Mouse (Mus musculus) megakaryocyte progenitor cell, adult 5-6 weeks (primary cell): ENCODE data around the gene Tbc1d16. TPM values are rescaled to one million over a fixed set of nuclear protein-coding genes. Genes with fewer than 3 reads are reported as not detected.

Experiments used
- total RNA-seq, 2 experiments: library from RNA; stranded (forward) in 1 of 2; stranded (reverse) in 1 of 2; fragments of 157-497, 149-512 nt in 1 of 2; fragments of 200-1000 nt in 1 of 2; gene quantifications; 2 replicates each; pipeline versions ENCODE4 v1.2.3 to v1.2.4; 2015 to 2017

Tbc1d16 gene
- total RNA-seq, 2 experiments from 2014 or later: 2.1 TPM

Other genes with a start within 250 kb of the Tbc1d16 start
- not detected in 2 replicates for gene Enpp7, start 240.3 kb downstream of the Tbc1d16 start, total RNA-seq (2015)
- not detected in 2 replicates for gene Enpp7, start 240.3 kb downstream of the Tbc1d16 start, total RNA-seq (2017)
- 1.8 and 2.8 TPM in 2 replicates for gene Cbx2, start 205.5 kb downstream of the Tbc1d16 start, total RNA-seq (2015)
- gene Cbx2, start 205.5 kb downstream of the Tbc1d16 start, total RNA-seq (2017): 3.0 and 3.2 TPM in 2 replicates
- gene Cbx8, start 187.5 kb downstream of the Tbc1d16 start, total RNA-seq (2015): 1.9 and 2.1 TPM in 2 replicates
- 2.7 and 3.6 TPM in 2 replicates for gene Cbx8, start 187.5 kb downstream of the Tbc1d16 start, total RNA-seq (2017)
- 19.9 and 21.5 TPM in 2 replicates for gene Cbx4, start 142.3 kb downstream of the Tbc1d16 start, total RNA-seq (2015)
- 24.8 and 25.4 TPM in 2 replicates for gene Cbx4, start 142.3 kb downstream of the Tbc1d16 start, total RNA-seq (2017)
- gene Ccdc40, start 73 bp upstream of the Tbc1d16 start, total RNA-seq (2015): 4.4 and 4.9 TPM in 2 replicates
- 11.2 and 14.3 TPM in 2 replicates for gene Ccdc40, start 73 bp upstream of the Tbc1d16 start, total RNA-seq (2017)
- 29.4 and 29.5 TPM in 2 replicates for gene Gaa, start 39.4 kb upstream of the Tbc1d16 start, total RNA-seq (2015)
- 25.2 and 26.9 TPM in 2 replicates for gene Gaa, start 39.4 kb upstream of the Tbc1d16 start, total RNA-seq (2017)
- 320 and 348 TPM in 2 replicates for gene Eif4a3, start 71.6 kb upstream of the Tbc1d16 start, total RNA-seq (2015)
- 218 and 242 TPM in 2 replicates for gene Eif4a3, start 71.6 kb upstream of the Tbc1d16 start, total RNA-seq (2017)
- gene Card14, start 79.3 kb upstream of the Tbc1d16 start, total RNA-seq (2015): not detected in 2 replicates
- gene Card14, start 79.3 kb upstream of the Tbc1d16 start, total RNA-seq (2017): not detected in 2 replicates
- gene Sgsh, start 127.0 kb upstream of the Tbc1d16 start, total RNA-seq (2015): 2.9 and 5.4 TPM in 2 replicates
- 3.9 and 4.6 TPM in 2 replicates for gene Sgsh, start 127.0 kb upstream of the Tbc1d16 start, total RNA-seq (2017)
- 0.17 and 0.72 TPM in 2 replicates for gene Slc26a11, start 127.1 kb upstream of the Tbc1d16 start, total RNA-seq (2015)
- gene Slc26a11, start 127.1 kb upstream of the Tbc1d16 start, total RNA-seq (2017): 0.34 TPM in 1 of 2 replicates, not detected in the other
- 62.9 and 69.5 TPM in 2 replicates for gene Rnf213, start 164.6 kb upstream of the Tbc1d16 start, total RNA-seq (2015)
- gene Rnf213, start 164.6 kb upstream of the Tbc1d16 start, total RNA-seq (2017): 36.4 and 45.5 TPM in 2 replicates